Mouse (Mus musculus) MEL (cell line): ENCODE measurements around the gene Dot1l. TPM values are rescaled to one million over a fixed set of nuclear protein-coding genes. Genes with fewer than 3 reads are reported as not detected.

Experiments used
- DNase-seq: peaks from one replicate; pipeline ENCODE4 v3.0.0; 2011; ENCODE audit warnings: low read depth, low spot score
- H3K27ac ChIP-seq: 2 replicates; pipeline ENCODE4 v1.5.1; 2012; ENCODE audit warnings: low read depth, mild to moderate bottlenecking, control low read depth, low read length, moderate library complexity; ENCODE audit not compliant: control insufficient read depth
- H3K27me3 ChIP-seq, 2 experiments: fragments of 150-350 bp in 1 of 2; sonication (generic) in 1 of 2; 2 replicates each; pipeline ENCODE4 v1.6.1; 2012; ENCODE audit warnings: low read length in 2 of 2, mild to moderate bottlenecking in 2 of 2, improper control_type of control experiment in 1 of 2, moderate library complexity in 1 of 2; ENCODE audit not compliant: insufficient read depth in 2 of 2, control insufficient read depth in 1 of 2
- H3K36me3 ChIP-seq, 2 experiments: 2 replicates each; pipeline ENCODE4 v1.6.1; 2012 to 2014; ENCODE audit warnings: low read length in 2 of 2, improper control_type of control experiment in 1 of 2, inconsistent platforms in 1 of 2, mild to moderate bottlenecking in 1 of 2; ENCODE audit not compliant: insufficient read depth in 2 of 2, control insufficient read depth in 1 of 2
- H3K4me1 ChIP-seq, 2 experiments: fragments of 150-350 bp in 1 of 2; sonication (generic) in 1 of 2; 2 replicates each; pipeline ENCODE4 v1.6.1; 2012; ENCODE audit warnings: low read length in 2 of 2, improper control_type of control experiment in 1 of 2, mild to moderate bottlenecking in 1 of 2; ENCODE audit not compliant: insufficient read depth in 2 of 2, control insufficient read depth in 1 of 2
- H3K4me3 ChIP-seq, 2 experiments: fragments of 150-350 bp in 1 of 2; sonication (generic) in 1 of 2; 2 replicates each; pipeline ENCODE4 v1.5.1; 2012; ENCODE audit warnings: low read depth in 2 of 2, low read length in 2 of 2, mild to moderate bottlenecking in 2 of 2, moderate library complexity in 2 of 2, control low read depth in 1 of 2, improper control_type of control experiment in 1 of 2; ENCODE audit not compliant: control insufficient read depth in 1 of 2, insufficient read depth in 1 of 2
- H3K79me2 ChIP-seq: 2 replicates; pipeline ENCODE4 v1.6.1; 2012; ENCODE audit warnings: mild to moderate bottlenecking, low read length, moderate library complexity; ENCODE audit not compliant: control insufficient read depth, poor library complexity, insufficient read depth
- H3K9ac ChIP-seq: 2 replicates; pipeline ENCODE4 v1.6.1; 2012; ENCODE audit warnings: low read depth, mild to moderate bottlenecking, control low read depth, low read length, moderate library complexity; ENCODE audit not compliant: control insufficient read depth, poor library complexity, severe bottlenecking
- H3K9me3 ChIP-seq: fragments of 150-350 bp; sonication (generic); replicated peaks from 2 replicates; pipeline ENCODE4 v1.6.1; 2012; ENCODE audit warnings: mild to moderate bottlenecking, low read length, improper control_type of control experiment, moderate library complexity; ENCODE audit not compliant: insufficient read depth
- BHLHE40 ChIP-seq: IDR thresholded peaks from 2 replicates; pipeline ENCODE4 v1.6.1; 2012; ENCODE audit warnings: low read depth, mild to moderate bottlenecking, inconsistent platforms, low read length, improper control_type of control experiment, borderline replicate concordance
- CHD1 ChIP-seq: IDR thresholded peaks from 2 replicates; pipeline ENCODE4 v1.6.1; 2012; ENCODE audit warnings: low read depth, mild to moderate bottlenecking, inconsistent platforms, low read length, improper control_type of control experiment
- E2F4 ChIP-seq: IDR thresholded peaks from 2 replicates; pipeline ENCODE4 v1.6.1; 2011; ENCODE audit warnings: low read depth, low read length, improper control_type of control experiment, borderline replicate concordance
- ELF1 ChIP-seq: IDR thresholded peaks from 2 replicates; pipeline ENCODE4 v1.6.1; 2014; ENCODE audit warnings: low read depth, mild to moderate bottlenecking, inconsistent platforms, low read length, improper control_type of control experiment, moderate library complexity
- GABPA ChIP-seq: IDR thresholded peaks from 2 replicates; pipeline ENCODE4 v1.6.1; 2012; ENCODE audit warnings: low read depth, mild to moderate bottlenecking, inconsistent platforms, low read length, improper control_type of control experiment, moderate library complexity
- GATA1 ChIP-seq: IDR thresholded peaks from 2 replicates; pipeline ENCODE4 v1.6.1; 2011; ENCODE audit warnings: low read depth, low read length, improper control_type of control experiment
- JUND ChIP-seq: IDR thresholded peaks from 2 replicates; pipeline ENCODE4 v1.6.1; 2011; ENCODE audit warnings: low read depth, mild to moderate bottlenecking, improper control_type of control experiment, low read length
- KAT2A ChIP-seq: conservative IDR thresholded peaks from 2 replicates; pipeline ENCODE4 v1.6.1; 2012; ENCODE audit warnings: low read depth, low read length, improper control_type of control experiment, inconsistent platforms
- MAX ChIP-seq: IDR thresholded peaks from 2 replicates; pipeline ENCODE4 v1.6.1; 2011; ENCODE audit warnings: low read length, improper control_type of control experiment
- MAZ ChIP-seq: IDR thresholded peaks from 2 replicates; pipeline ENCODE4 v1.6.1; 2012; ENCODE audit warnings: low read depth, mild to moderate bottlenecking, inconsistent platforms, low read length, improper control_type of control experiment
- MYB ChIP-seq: IDR thresholded peaks from 2 replicates; pipeline ENCODE4 v1.6.1; 2011; ENCODE audit warnings: mild to moderate bottlenecking, low read depth, low read length, improper control_type of control experiment
- NELFE ChIP-seq: IDR thresholded peaks from 2 replicates; pipeline ENCODE4 v1.6.1; 2011; ENCODE audit warnings: low read depth, low read length, improper control_type of control experiment
- RAD21 ChIP-seq: IDR thresholded peaks from 2 replicates; pipeline ENCODE4 v1.6.1; 2011; ENCODE audit warnings: mild to moderate bottlenecking, low read depth, low read length, improper control_type of control experiment
- SMC3 ChIP-seq: IDR thresholded peaks from 2 replicates; pipeline ENCODE4 v1.6.1; 2011; ENCODE audit warnings: low read depth, low read length, improper control_type of control experiment
- TAL1 ChIP-seq: IDR thresholded peaks from 2 replicates; pipeline ENCODE4 v1.6.1; 2012; ENCODE audit warnings: mild to moderate bottlenecking, inconsistent platforms, low read length, moderate library complexity, mixed read lengths
- TCF12 ChIP-seq: IDR thresholded peaks from 2 replicates; pipeline ENCODE4 v1.6.1; 2014; ENCODE audit warnings: low read depth, mild to moderate bottlenecking, inconsistent platforms, low read length, improper control_type of control experiment, moderate library complexity
- ZMIZ1 ChIP-seq: IDR thresholded peaks from 2 replicates; pipeline ENCODE4 v1.6.1; 2012; ENCODE audit warnings: low read depth, mild to moderate bottlenecking, inconsistent platforms, low read length, improper control_type of control experiment, moderate library complexity
- ZNF384 ChIP-seq: IDR thresholded peaks from 2 replicates; pipeline ENCODE4 v1.6.1; 2012; ENCODE audit warnings: low read depth, mild to moderate bottlenecking, inconsistent platforms, low read length, improper control_type of control experiment
- polyA plus RNA-seq, 2 experiments: library from polyadenylated mRNA; stranded (reverse) in 1 of 2; unstranded in 1 of 2; fragments of >175 nt in 1 of 2; fragments of >200 nt in 1 of 2; gene quantifications; 2 replicates each; pipeline versions ENCODE4 v1.2.1 to v1.2.4; 2012; ENCODE audit warnings: low replicate concordance in 2 of 2, low read depth in 1 of 2; ENCODE audit not compliant: insufficient read length in 2 of 2, insufficient read depth in 1 of 2, missing spikeins in 1 of 2
- total RNA-seq: library from RNA; depleted of rRNA; stranded (reverse); fragments of 300-350 nt; gene quantifications from 2 replicates; pipeline ENCODE4 v1.2.3, GENCODE M21; 2012

The Dot1l gene
- total and polyA plus RNA-seq, 3 experiments = 15.0 to 70.6 TPM; not detected in 1

DNA sequence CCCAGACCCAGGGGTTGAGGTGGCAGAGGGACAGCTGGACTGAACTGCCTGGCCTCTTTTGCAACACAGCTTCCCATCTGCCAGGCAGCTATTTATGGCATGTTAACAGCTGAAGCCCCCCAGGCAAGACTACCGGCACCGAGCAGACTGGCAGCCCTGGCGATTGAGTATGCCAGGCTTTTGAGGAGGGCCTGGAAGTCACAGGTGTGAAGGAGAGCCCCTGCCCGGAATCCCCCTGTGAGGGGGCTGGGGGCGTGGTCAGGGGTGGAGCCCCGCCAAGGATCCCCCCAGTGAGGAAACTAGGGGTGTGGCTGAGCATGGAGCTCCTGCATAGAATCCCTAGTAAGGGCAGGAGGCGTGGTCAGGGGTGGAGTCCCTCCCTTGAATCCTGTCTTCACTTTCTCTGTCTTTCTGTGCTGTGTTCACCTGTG lies 82.0 kb downstream of the Dot1l start:
- no peak for DNase-seq
- no peak for TF ChIP-seq E2F4
- TF ChIP-seq KAT2A = no peak
- no peak for TF ChIP-seq MAX
- TF ChIP-seq ZNF384 = no peak
- no peak for TF ChIP-seq TAL1
- no peak for TF ChIP-seq MYB
- no peak for TF ChIP-seq GATA1
- no peak for TF ChIP-seq BHLHE40
- TF ChIP-seq NELFE = no peak
- no peak for TF ChIP-seq CHD1
- no peak for TF ChIP-seq ELF1
- TF ChIP-seq TCF12 = no peak
- TF ChIP-seq SMC3 = no peak
- no peak for TF ChIP-seq RAD21
- TF ChIP-seq JUND = no peak
- no peak for TF ChIP-seq MAZ
- H3K27me3 ChIP-seq = no peaks in the 10 kb centered on the region; a peak in 1 of 4 replicates
- no peak overlapping the region for H3K4me3 ChIP-seq
- H3K36me3 ChIP-seq = no peaks in the 10 kb centered on the region
- H3K4me1 ChIP-seq = no peaks in the 10 kb centered on the region
- H3K27ac ChIP-seq = no peak overlapping the region
- H3K79me2 ChIP-seq = no peaks in the 10 kb centered on the region
- no peaks in the 10 kb centered on the region for H3K9me3 ChIP-seq
- H3K9ac ChIP-seq = no peak overlapping the region

DNA sequence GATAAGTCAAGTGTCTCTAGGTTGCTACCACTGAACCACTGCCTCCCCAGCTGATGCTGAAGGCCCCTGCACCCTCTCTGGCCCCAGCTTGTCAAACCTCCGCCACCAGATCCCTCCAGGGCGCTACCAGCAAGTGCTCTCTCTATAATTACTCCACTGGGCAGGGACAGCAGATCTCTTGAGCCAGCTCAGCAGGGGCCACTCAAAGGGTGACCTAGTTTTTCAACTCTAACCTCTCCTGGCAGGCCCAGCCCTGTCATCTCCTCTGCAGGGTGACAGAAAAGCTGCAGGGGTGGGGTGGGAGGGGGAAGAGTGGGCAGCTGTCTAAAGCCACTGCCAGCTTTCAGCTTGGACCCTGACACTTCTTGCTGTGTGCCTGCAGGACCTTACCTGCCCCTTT lies 82.8 kb downstream of the Dot1l start:
- Histone ChIP-seq H3K79me2 (no peaks in the 10 kb centered on the region), H3K36me3 (no peaks in the 10 kb centered on the region), H3K9ac (no peak overlapping the region), H3K4me1 (no peaks in the 10 kb centered on the region), H3K9me3 (no peaks in the 10 kb centered on the region), H3K27me3 (no peaks in the 10 kb centered on the region; a peak in 1 of 4 replicates), H3K4me3 (no peak overlapping the region), H3K27ac (no peak overlapping the region)
- TF ChIP-seq ZMIZ1 (no peak), GABPA (no peak)
- DNase-seq = no peak
